Mouse (Mus musculus): ENCODE measurements around the gene Mllt10.

Gene Mllt10

GRCm38 (mm10) chr2:18201820-18202462, 146.9 kb downstream of the Mllt10 start:
- DNase-seq (ENCODE audit: low read depth), result no peak

- DNase-seq (ENCODE audit: low read depth), result no peak
Observed at GRCm38 (mm10) chr2:18202923-18203322, 147.9 kb downstream of the Mllt10 start.

GRCm38 (mm10) chr2:18205118-18205517, 150.1 kb downstream of the Mllt10 start:
- peak; percentile 79 for DNase-seq (ENCODE audit: low read depth)

GRCm38 (mm10) chr2:18206811-18207210, 151.8 kb downstream of the Mllt10 start:
- no peak for DNase-seq (ENCODE audit: low read depth)

GRCm38 (mm10) chr2:18208578-18208977, 153.5 kb downstream of the Mllt10 start:
- no peak for DNase-seq (ENCODE audit: low read depth)

GRCm38 (mm10) chr2:18209211-18209823, 154.3 kb downstream of the Mllt10 start:
- DNase-seq (ENCODE audit: low read depth), result no peak

- DNase-seq (ENCODE audit: low read depth), result no peak
Observed at GRCm38 (mm10) chr2:18209948-18210347, 154.9 kb downstream of the Mllt10 start.

GRCm38 (mm10) chr2:18214031-18214430, 159.0 kb downstream of the Mllt10 start:
- DNase-seq (ENCODE audit: low read depth), result no peak

GRCm38 (mm10) chr2:18217867-18218266, 162.8 kb downstream of the Mllt10 start:
- DNase-seq (ENCODE audit: low read depth), result no peak

- DNase-seq (ENCODE audit: low read depth), result no peak
Observed at GRCm38 (mm10) chr2:18218500-18218899, 163.5 kb downstream of the Mllt10 start.

GRCm38 (mm10) chr2:18219136-18219535, 164.1 kb downstream of the Mllt10 start:
- no peak for DNase-seq (ENCODE audit: low read depth)

GRCm38 (mm10) chr2:18219569-18219968, 164.5 kb downstream of the Mllt10 start:
- no peak for DNase-seq (ENCODE audit: low read depth)

- no peak for DNase-seq (ENCODE audit: low read depth)
Observed at GRCm38 (mm10) chr2:18228486-18229062, 173.5 kb downstream of the Mllt10 start.

- DNase-seq (ENCODE audit: low read depth), result no peak
Observed at GRCm38 (mm10) chr2:18229279-18229678, 174.2 kb downstream of the Mllt10 start.

- DNase-seq (ENCODE audit: low read depth), result no peak
Observed at GRCm38 (mm10) chr2:18231143-18231542, 176.1 kb downstream of the Mllt10 start.

GRCm38 (mm10) chr2:18232883-18233567, 178.0 kb downstream of the Mllt10 start:
- no peak for DNase-seq (ENCODE audit: low read depth)

- DNase-seq (ENCODE audit: low read depth), result no peak
Observed at GRCm38 (mm10) chr2:18235524-18235923, 180.5 kb downstream of the Mllt10 start.

- no peak for DNase-seq (ENCODE audit: low read depth)
Observed at GRCm38 (mm10) chr2:18249224-18249623, 194.2 kb downstream of the Mllt10 start.
